Mouse (Mus musculus) heart, postnatal 14 days (tissue): ENCODE data around the gene Rhbdd3. TPM values are rescaled to one million over a fixed set of nuclear protein-coding genes. Genes with fewer than 3 reads are reported as not detected.

Source experiments
- DNase-seq, 2 experiments: peaks; one replicate each; pipeline ENCODE4 v3.0.0; 2021 to 2022
- intact Hi-C: fragments of 180-260 bp; cut with DNase I; formaldehyde crosslinking; loops from one replicate; pipeline ENCODE4 v1.15.1; 2025
- total RNA-seq, 2 experiments: library from RNA; stranded (reverse); gene quantifications; 2 replicates each; pipeline ENCODE4 v1.2.3; 2021

The Rhbdd3 gene
- total RNA-seq, 2 experiments from 2014 or later: 18.7 to 20.5 TPM

DNA sequence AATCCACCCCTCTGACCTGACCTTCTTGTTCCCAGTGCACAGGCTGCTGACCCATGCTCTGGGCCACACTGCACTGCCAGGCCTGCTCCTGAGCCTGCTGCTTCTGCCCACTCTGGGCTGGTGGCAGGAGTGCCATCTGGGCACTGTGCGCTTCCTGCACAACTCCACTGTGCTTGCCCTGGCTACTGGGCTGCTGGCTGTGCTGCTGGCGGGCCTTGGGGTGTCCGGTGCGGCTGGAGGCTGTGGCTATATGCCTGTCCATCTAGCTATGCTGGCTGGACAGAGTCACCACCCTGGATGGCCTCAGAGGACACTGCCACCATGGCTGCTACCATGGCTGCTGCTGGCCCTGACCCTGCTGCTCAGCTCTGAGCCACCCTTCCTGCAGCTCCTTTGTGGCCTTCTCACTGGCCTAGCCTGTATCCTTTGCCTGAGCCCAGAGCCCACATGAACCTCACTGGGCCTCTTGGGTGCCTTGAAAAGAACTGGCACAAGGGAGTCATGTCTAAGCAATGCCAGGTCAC, 5.3 kb downstream of the Rhbdd3 start:
- intact Hi-C loops: no loop called here
- DNase-seq: no peak

DNA sequence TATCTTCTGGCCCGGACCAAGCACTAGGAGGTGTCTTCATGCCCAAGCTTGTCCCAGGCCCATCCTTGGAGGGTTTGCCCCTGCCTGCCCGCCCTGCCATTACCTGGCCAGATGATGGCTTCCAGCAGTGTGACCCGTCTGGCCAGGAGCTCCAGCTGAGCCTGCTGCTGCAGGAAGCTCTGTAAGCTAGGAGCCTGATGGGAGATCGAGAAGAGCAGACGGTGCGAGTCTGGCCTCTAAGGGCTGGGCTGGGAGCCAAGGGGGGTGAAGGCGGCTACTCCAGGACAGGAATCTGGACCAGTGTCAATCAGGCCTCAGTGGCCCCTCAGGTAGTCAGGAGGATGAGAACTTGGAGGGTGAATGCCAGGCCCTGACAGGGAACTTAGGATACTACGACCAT, 10.7 kb downstream of the Rhbdd3 start:
- intact Hi-C loops: no loop called here

DNA sequence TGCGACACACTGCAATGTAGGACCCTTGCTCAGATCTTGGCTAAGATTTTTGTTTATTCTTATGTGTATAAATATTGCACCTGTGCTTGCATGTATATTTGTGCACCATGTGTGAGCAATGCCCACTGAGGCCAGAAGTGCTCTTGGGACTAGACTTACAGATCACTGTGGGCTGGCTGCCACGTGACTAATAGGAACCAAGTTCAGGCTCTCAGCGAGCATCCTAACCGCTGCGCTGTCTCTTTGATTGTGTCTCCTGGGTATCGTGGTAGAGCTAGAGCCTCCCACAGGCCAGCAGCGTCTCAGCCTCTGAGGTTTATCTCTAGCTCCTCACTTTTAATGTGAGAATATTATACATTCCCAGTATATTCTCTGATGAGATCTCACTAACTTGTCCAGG, 14.9 kb downstream of the Rhbdd3 start:
- DNase-seq: no peak
- intact Hi-C loops: loop anchor here (2.0 to 10.0 kb wide), 3 partner anchors 67 to 361 kb away; no protein-coding TSS in a partner anchor

More for the DNA sequence above, 10.7 kb downstream of the Rhbdd3 start:
- DNase-seq: no peak

DNA sequence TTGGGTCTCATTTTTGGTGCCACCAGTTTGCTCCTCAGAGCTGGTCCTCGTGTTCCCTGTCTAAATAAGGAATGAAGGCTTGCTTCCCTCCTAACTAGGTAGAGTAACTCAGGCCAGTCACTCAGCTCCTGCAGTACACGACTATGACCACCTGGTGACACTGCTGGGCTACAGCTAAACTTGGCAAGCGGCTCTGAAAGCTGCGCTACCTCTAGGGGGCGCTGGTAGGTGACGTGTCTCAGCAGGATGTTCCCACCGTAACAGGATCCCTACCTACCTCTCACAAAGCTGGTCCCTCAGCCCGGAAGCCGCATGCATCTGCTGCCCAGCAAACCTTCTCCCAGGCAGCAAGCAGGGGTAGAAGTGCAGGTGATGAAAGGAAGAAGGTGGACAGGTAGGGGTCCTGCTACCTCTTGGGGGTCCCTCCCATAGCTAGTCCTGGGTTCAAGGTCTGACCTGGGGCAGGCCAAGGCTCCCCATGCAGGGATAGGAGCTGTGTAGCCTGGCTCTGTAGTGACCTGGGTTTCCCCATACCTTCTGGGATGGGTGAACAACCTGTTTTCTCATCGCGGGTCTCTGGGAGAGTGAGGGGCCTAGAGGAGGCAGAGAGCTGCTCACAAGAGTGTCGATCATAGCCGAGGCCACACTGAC, 16.3 kb downstream of the Rhbdd3 start:
- intact Hi-C loops: loop anchor here (2.0 to 10.0 kb wide), 4 partner anchors 47 to 360 kb away; no protein-coding TSS in a partner anchor
- DNase-seq: peak; percentile 85 to 92

DNA sequence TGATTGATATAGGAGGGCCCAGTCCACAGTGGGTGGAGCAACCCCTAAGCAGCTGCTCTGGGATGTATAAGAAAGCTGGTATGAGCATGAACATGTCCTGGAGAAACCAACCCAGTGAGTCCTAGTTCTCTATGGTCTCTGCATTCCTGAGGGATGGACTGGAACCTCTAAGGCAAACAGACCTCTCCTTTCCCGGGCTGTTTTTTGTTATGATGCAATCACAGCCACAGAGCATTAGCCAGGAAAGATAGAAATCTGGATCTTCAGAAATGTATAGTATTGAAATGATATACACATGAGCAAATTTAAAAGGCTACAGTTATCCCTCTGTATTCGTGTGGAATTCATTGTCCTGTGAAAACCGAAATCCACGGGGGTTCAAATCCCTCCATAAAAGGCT, 27.0 kb downstream of the Rhbdd3 start:
- intact Hi-C loops: no loop called here
- no peak for DNase-seq

DNA sequence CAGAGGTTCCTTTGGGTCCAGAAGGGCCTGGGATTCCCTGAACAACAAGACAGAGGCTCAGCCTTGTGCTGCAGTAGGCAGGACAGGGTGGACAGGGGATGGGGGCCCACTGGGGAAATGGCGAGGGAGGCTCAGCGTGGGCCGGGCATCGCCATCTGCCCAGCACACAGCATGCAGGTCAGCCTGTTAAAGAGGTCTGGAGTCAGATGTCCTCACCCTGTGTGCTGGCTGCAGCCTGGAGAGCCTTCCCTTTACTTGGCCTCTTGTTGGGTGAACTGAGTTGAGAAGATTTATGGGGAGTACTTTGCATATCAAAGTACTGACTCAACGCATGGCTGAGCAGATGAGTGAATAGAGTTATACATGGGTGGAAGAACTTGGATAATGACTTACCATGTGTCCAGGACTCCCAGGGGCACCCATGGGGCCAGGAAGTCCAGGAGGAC, 30.3 kb downstream of the Rhbdd3 start:
- intact Hi-C loops: no loop called here
- no peak for DNase-seq

DNA sequence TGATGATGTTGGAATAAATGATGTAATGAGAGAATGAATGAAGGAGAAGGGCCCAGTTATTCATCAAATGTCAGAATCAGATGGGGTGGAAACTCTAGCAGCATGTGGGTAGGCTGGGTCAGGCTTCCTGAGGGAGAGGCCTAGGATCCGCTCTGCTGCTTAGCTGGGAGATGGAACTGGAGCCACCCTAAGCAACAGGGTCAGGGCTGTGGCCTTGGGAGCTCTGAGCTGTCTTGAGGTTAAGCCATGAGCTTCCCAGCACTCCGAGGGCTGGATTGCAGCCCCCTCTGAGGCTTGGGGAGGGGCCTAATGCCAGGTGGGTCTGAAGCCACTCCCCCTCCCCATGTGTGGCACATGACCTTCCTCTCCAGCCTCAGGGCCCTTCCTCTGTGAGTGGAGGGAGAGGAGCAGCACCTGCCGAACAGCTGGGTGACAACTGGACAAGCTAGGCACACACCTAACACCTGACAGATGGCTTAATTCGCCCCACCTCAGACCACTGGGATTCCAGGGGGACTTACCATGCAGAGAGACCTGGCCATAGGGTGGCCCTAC, 31.5 kb downstream of the Rhbdd3 start:
- no peak for DNase-seq
- intact Hi-C loops: no loop called here

DNA sequence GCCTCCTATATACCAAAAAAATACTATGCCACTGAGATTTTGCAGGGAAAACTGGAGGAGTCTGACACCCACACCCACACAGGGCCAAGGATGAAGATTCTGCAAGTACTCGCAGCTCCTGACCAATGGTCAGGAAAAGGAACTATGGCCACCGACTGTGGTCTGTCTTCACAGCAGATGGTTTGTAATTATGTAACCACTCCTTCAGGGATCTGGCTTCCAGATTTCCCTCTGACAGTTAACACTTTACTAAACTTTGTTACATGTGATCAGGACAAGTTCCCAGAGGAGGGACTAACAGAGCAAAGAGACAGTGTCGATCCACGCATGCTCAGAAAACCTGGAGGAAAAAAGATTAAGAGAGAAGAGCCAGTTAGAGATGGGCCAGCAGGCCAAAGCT, 34.0 kb downstream of the Rhbdd3 start:
- intact Hi-C loops: no loop called here
- no peak for DNase-seq

DNA sequence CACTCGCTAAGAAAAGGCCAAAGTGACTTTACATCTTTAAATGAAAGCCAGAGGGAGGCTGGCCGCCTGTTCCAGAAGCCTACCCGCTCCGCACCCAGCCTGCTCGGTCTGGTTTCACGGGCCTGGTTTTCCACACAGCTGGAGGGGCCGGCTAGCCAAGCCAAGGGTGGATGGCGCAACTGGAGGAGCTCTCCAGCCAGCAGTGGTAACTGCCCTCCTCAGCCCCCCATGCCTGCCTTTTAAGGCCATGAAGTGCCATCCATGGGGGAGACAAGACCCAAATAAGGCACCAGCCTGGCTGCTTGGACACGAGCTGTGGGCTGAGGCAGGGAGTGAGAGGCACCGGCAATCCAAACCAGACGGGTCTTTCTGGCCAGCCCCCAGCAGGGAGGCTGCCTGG, 37.2 kb downstream of the Rhbdd3 start:
- intact Hi-C loops: no loop called here
- no peak for DNase-seq

DNA sequence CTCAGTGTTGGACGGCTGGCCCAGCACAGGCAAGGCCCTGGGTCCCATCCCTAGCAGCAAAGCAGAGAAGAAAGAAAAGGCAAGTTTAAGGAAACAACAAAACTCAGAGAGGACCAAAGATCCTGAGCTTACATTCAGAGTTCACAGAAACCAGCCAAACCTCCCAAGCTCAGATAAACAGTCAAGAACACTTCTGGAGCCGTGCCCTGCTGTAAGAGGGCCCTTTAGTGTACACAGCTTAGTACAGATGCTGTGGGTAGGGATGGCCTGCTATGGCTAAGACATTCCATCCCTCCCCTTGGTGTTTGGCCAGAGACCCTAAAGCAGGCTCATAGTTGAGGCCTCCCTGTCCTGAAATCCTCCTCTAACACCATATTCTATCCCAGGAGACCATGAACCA, 39.9 kb downstream of the Rhbdd3 start:
- no peak for DNase-seq
- intact Hi-C loops: no loop called here

DNA sequence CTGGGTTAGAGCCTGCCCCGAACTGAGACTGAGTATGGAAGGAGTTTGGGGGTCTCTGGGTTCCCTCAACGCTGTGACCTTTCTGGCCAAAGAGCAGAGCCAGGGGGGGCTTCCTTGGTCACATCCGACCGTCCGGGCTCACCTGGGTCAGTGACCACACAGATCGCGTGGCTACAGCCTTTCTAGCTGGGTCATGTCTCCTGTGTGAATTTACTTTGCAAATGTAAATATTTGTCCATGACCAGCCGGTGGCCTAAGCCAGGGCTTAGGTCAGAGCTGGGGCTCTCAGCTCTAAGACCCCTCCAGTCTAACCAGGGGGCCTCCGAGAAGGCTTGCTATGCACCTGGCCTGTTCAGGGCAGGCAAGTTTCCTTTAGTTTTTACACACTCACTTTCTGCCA, 40.6 kb downstream of the Rhbdd3 start:
- intact Hi-C loops: no loop called here

DNA sequence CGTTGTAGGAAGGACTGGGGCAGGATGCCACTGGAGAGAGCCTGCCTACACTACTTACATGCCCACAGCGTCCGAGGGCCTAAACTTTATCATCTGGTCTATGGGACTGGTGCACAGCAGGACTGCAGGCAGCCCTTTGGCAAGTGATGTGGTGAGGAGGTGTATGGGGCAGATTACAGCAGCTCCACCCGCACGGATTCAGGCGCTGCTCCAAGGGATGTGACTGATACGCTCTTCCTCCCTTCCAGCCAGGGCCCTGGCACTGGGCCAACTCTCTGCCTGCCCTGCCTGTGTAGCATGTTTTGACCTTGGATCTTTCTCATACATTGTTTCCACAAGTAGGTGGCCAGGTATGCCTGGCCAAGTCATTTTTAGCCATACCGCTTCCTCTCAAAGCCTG, 41.9 kb downstream of the Rhbdd3 start:
- DNase-seq: peak; percentile 82 to 84
- intact Hi-C loops: no loop called here

More for the DNA sequence above, 40.6 kb downstream of the Rhbdd3 start:
- DNase-seq: no peak

DNA sequence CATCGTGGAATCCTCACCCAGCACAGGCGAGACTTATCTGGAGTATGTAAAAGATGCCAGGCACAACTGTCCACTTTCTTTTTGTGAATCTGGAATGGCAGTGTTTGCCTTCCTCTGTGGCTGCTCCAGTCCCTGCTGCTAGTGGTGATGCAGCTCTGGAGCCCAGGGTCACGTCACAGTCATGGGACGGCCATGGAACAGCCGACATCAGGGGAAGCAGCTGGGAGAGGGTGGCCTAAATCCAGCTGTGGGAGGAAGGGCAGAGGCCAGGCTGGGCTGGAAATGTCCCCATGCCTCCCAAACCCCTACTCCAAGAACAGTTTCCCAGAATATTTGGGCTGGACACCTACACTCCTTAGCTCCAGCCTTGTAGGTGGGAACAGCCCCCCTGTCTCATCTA, 42.5 kb downstream of the Rhbdd3 start:
- intact Hi-C loops: no loop called here
- DNase-seq: peak; percentile 36 to 49

DNA sequence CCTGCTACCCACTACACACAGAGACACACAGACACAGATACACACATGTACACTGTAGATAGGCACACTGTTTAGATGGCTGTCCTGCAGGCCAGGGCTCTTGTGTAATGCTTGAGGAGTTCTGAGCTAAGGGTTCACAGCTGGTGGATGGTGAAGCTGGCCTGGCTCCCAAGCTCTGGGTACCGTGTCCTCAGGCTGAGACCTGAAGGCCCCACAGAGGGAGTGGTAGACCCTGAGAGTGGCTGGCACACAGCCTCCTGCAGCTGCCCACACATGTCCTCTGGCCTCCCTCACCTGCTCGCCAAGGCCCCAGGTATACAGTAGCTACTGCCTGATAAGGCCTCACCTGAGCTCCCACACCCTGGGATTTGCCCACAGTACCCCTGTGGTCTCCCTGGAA, 43.2 kb downstream of the Rhbdd3 start:
- DNase-seq: no peak

DNA sequence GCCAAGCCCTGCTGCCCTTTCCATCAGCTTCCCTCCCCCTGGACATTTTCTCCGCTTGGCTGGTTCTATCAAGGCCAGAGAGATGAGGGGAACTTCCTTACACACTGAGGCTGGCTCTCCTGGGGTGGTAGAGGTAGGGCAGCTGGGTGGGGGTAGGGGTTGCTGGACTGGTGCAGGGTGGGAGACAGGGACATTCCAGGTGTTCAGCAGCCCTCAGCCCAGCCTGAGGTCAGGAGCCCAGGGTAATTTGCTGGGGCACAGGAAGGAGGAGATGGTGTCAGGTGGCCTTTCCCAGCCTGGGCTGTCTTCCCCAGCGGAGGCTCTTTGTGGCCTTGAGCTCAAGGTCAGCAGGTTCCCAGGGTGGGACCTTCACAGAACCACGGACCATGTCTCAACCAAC, 46.9 kb downstream of the Rhbdd3 start:
- DNase-seq: no peak
- intact Hi-C loops: no loop called here

More for the DNA sequence above, 43.2 kb downstream of the Rhbdd3 start:
- intact Hi-C loops: no loop called here

DNA sequence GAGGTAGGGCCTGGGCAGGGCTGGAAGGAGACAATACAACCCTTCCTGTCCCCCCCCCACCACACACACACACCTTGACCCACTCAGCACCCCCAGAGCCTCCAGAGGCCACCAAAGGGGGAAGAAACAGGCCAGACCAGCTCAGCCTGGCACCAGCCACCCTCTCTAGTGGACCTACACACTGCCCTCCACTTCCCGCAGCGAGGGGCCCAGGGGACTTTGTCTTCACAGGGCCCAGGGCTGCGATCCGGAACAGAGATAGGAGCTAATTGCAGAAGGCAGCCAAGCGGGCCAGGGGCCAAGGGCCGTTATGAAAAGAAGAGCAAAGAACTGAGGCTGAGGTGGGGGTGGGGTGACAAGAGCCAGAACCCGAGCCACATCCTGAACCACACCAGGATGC, 50.5 kb downstream of the Rhbdd3 start:
- intact Hi-C loops: no loop called here
- no peak for DNase-seq

DNA sequence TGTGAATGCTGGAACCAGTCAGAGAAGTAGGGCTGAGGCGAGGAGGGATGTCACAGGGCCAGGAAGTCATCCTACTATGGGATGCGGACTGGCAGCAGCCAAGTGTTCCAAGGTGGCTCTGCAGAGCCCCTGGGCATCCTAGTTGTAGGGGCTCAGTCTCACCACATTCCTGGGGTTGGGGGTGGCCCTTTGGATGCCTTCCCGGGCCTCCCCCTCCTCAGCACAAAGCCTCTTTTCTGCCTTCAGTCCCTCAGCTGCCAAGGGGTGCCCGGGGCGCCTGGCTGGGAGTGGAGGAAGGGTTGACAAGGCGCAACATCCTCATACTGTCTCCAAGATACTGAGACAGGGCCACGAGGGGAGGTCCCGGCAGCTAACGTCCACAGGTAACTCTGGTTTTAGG, 51.2 kb downstream of the Rhbdd3 start:
- intact Hi-C loops: no loop called here
- no peak for DNase-seq

DNA sequence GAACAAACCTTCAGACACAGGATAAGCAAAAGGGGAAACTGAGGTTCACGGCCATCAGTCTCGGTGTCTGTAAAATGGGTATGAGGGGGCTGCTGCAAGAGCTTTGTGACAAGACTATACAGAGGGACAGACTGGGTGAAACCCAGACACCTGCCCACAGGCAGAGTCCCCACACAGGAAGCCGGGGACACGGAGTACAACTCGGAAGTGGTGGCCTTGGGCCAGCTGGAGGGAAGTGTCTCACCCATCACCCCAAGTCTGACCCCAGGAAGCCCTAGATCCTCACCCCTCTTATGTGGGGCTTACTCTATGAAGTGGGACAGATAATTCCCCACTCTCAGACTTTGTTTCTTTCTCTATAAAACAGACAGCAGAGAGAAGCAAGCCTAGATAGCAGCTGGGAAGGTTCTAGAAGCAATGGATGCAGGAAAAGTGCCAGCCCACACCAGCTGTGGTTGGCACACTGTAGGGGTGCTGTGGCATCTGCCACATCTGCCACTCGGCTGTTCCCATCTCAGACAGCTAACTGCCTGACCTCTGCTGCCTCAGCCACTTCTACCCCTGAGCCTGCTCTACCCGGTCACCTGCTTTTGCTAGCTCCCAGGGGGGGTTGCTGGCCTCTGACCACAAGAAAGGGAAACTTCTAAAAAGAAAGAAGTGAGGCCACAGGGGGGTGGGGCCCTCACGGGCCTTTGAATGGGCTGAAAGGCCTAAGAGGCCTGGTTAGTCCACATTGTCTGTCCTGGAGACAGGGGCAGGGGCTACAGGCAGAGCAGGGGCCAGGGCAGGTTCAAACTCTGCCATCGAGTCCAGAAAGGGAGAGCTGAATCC, 51.9 kb downstream of the Rhbdd3 start:
- intact Hi-C loops: no loop called here
- DNase-seq: no peak

DNA sequence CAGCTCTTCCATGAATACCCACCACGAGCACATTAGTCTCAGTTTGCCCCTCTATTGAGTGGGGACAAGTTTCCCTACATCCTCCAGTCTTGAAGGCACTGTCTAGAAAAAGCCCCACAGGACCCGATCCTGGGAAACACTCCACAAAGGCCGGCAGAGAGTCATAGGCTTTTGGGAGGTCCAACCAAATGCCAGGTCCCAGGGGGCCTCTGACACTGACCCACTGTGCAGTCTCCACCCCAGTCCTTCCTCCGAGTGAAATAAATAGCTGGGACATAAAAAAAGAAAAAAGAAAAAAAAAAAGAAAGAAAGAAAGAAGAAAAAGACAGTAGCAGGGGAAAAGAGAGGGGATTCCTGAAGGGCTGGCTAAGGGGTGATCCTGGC, 52.5 kb downstream of the Rhbdd3 start:
- intact Hi-C loops: no loop called here
- DNase-seq: no peak

DNA sequence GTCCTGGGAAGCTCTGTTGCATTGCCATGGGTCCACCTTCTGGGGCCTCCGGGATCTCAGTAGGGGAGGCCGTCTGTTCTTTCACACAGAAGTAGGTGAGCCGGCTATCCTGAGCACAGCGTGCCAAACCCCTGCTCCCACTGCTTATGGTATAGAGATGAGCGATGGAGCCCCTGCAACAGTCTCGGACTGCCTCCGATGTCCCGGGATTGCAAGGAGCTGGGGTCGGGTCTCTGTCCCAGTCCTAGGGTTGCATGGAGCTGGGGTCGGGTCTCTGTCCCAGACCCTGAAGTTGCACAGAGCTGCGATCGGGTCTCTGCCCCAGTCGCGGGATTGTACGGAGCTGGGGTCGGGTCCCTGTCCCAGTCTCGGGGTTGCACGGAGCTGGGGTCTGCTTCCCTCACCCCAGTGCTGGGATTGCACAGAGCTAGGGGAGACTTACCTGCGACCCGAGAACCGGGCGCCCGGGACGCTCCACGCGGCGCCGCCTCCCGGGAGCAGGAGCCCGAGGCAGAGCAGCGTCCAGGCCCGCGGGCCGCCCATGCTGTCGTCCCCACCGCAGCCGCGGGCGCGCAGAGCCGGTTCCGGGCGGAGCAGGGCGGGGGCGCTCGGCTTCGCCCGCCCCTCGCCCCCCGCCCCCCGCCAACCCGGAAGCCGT, 53.1 kb downstream of the Rhbdd3 start, which contains the start of gene Emid1:
Gene Emid1, minus strand, starts transcription at position 578 of the 658 bp plus-strand sequence.
- intact Hi-C loops: no loop called here
- DNase-seq: peak; percentile 38 to 52
